Mouse (Mus musculus): ENCODE measurements around the gene Vax2.

- TF ChIP-seq POLR2A (IDR thresholded peaks at IDR 0.05; ENCODE audit: control insufficient read depth, extremely low read depth, insufficient read depth, low read length, poor library complexity) (no peak), CTCF (IDR thresholded peaks at IDR 0.05; ENCODE audit: borderline replicate concordance, control insufficient read depth, extremely low read depth, insufficient read depth, low read length, poor library complexity) (no peak)
Observed at GRCm38 (mm10) chr6:83710361-83711066, 550 bp upstream of the Vax2 start.

Data from thymus, adult 2 months (tissue).